Comparison of ENCODE assay signal across 8 mouse cellular contexts in the genomic region with DNA sequence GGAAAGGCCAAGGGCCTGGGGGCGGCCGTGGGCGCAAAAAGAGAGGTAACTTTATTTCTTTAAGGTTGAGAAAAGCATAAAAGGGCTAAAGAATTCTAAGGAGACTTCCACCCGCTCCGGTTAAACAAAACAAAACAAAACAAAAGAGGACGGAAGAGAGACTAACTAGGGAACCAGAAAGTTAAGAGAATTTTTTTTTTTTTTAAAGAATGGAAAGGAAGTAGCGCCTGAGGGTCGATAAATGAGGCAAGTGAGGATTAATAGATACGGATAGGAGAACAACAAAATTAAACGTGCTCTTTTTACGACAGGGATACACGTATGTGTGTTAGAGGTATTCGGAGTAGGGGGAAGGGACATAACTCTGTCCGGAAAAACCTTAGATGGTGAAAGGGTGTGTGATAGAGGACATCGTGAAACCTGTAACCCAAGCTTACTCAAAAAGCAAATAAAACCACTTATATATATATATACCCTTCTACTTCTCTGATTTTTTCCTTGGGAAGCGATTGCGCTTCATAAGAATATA. TPM values are rescaled to one million over a fixed set of nuclear protein-coding genes. Genes with fewer than 3 reads are reported as not detected.
DNase-seq lines count a peak whose midpoint lies in the region; ATAC-seq and TF ChIP-seq lines count a peak whose summit lies in the region.

No protein-coding gene starts in this region.

- H3K27me3 ChIP-seq in heart, embryonic 14.5 days (ENCODE audit: control insufficient read depth, insufficient read depth, low read length) = no peaks in the 10 kb centered on the region
- H3K27me3 ChIP-seq in hindbrain, embryonic 12.5 days = no peaks in the 10 kb centered on the region

- 9% methylated on average over 17 of the region's 17 CpGs for WGBS in heart, embryonic 14.5 days
- WGBS in bone marrow, adult 2 months = 6% methylated on average over 17 of the region's 17 CpGs
- WGBS in hindbrain, embryonic 12.5 days = 9% methylated on average over 17 of the region's 17 CpGs

- peak overlapping the region; percentile 73 for H3K4me2 ChIP-seq in heart, embryonic 14.5 days (ENCODE audit: low read length)
- H3K4me2 ChIP-seq in hindbrain, embryonic 12.5 days (replicated peaks) = peak overlapping the region; percentile 54

- H3K4me3 ChIP-seq in heart, embryonic 14.5 days (ENCODE audit: control insufficient read depth in 1 of 2, insufficient read depth in 1 of 2, low read depth in 1 of 2, low read length in 2 of 2) = peak overlapping the region; percentile 58 to 59
- H3K4me3 ChIP-seq in bone marrow, adult 2 months (replicated peaks; ENCODE audit: control insufficient read depth, low read depth, low read length) = peak overlapping the region; percentile 73
- peak overlapping the region; percentile 67 for H3K4me3 ChIP-seq in hindbrain, embryonic 12.5 days

- no peak for DNase-seq in heart, postnatal 36 days
- DNase-seq in mesoderm, embryonic 11.5 days (ENCODE audit: low read depth, low spot score) = peak; percentile 15
- no peak for DNase-seq in right cerebral cortex, adult 2 months (ENCODE audit: low spot score in 2 of 2)
- DNase-seq in adrenal gland, adult 18-20 months (ENCODE audit: low spot score in 2 of 2) = no peak
- DNase-seq in frontal cortex, adult 2 months (ENCODE audit: extremely low spot score in 1 of 2, low spot score in 1 of 2) = no peak

- ATAC-seq in heart, embryonic 14.5 days (ENCODE audit: insufficient number of reproducible peaks, insufficient read depth, low FRiP score, low read depth) = no peak
- no peak for ATAC-seq in hindbrain, embryonic 12.5 days (ENCODE audit: low FRiP score)

- H3K27ac ChIP-seq in heart, embryonic 14.5 days (replicated peaks in 1 of 2; ENCODE audit: control insufficient read depth in 1 of 2, insufficient read depth in 1 of 2, low read depth in 2 of 2, low read length in 2 of 2) = peak overlapping the region; percentile 69 to 86
- peak overlapping the region; percentile 60 for H3K27ac ChIP-seq in bone marrow, adult 2 months (ENCODE audit: control insufficient read depth, insufficient read depth, low read depth, low read length, poor library complexity)
- peak overlapping the region; percentile 80 for H3K27ac ChIP-seq in hindbrain, embryonic 12.5 days

- H3K9me3 ChIP-seq in heart, embryonic 14.5 days (ENCODE audit: control insufficient read depth, low read length) = no peaks in the 10 kb centered on the region
- H3K9me3 ChIP-seq in hindbrain, embryonic 12.5 days (replicated peaks) = no peaks in the 10 kb centered on the region

- H3K9ac ChIP-seq in heart, embryonic 14.5 days (ENCODE audit: low read length) = peak overlapping the region; percentile 75
- H3K9ac ChIP-seq in hindbrain, embryonic 12.5 days = peak overlapping the region; percentile 59

- TF ChIP-seq CTCF in bone marrow, adult 2 months (IDR thresholded peaks at IDR 0.05; ENCODE audit: control insufficient read depth, insufficient read depth, low read length) = no peak

- intact Hi-C loops in heart, postnatal 36 days (cut with DNase I) = no loop called here

- peaks cover 32% of the 10 kb centered on the region for H3K36me3 ChIP-seq in heart, embryonic 14.5 days (ENCODE audit: control insufficient read depth, insufficient read depth, low read length)
- H3K36me3 ChIP-seq in hindbrain, embryonic 12.5 days = peaks cover 14% of the 10 kb centered on the region

- H3K4me1 ChIP-seq in heart, embryonic 14.5 days (ENCODE audit: control insufficient read depth in 2 of 2, insufficient read depth in 2 of 2, low read length in 2 of 2) = peaks cover 0 to 15% of the 10 kb centered on the region in 2 experiments; a peak in 3 of 4 replicates
- H3K4me1 ChIP-seq in bone marrow, adult 2 months (ENCODE audit: control insufficient read depth, insufficient read depth, low read length) = no peaks in the 10 kb centered on the region; the same call in 1 of the 2 replicates
- H3K4me1 ChIP-seq in hindbrain, embryonic 12.5 days = peaks cover 25% of the 10 kb centered on the region

- no peak for TF ChIP-seq POLR2A in bone marrow, adult 2 months (IDR thresholded peaks at IDR 0.05; ENCODE audit: borderline replicate concordance, control insufficient read depth, low read depth, low read length)

RNA-seq across cellular contexts. Expression of a gene that starts 0.4 kb away (rescaled TPM):
- 54.7 and 57.5 TPM in 2 replicates for polyA plus RNA-seq in heart, embryonic 14.5 days (2014; fragmentation: Nextera tagmentation; extraction: Ambion mirVana)
- total RNA-seq in heart, postnatal 36 days (2021) = 10 to 100 TPM; 35.6 to 37.2 TPM
- polyA plus RNA-seq in bone marrow, adult 2 months (2011; ENCODE audit: insufficient read depth, insufficient read length, low replicate concordance, missing spikeins) = 19.5 and 23.6 TPM in 2 replicates
- polyA plus RNA-seq in hindbrain, embryonic 12.5 days (2016; fragmentation: Nextera tagmentation; extraction: Ambion mirVana) = 102 and 111 TPM in 2 replicates
- 10 to 100 TPM; 74.6 to 77.5 TPM for total RNA-seq in adrenal gland, adult 18-20 months (2021)
- polyA plus RNA-seq in frontal cortex, adult 2 months (2012; rRNA removed) = 226 and 284 TPM in 2 replicates

RNA-seq across cellular contexts. Expression of a gene that starts 0.5 kb away (rescaled TPM):
- 16.7 and 19.3 TPM in 2 replicates for polyA plus RNA-seq in heart, embryonic 14.5 days (2014; fragmentation: Nextera tagmentation; extraction: Ambion mirVana)
- 1 to 10 TPM; 7.8 to 9.5 TPM for total RNA-seq in heart, postnatal 36 days (2021)
- polyA plus RNA-seq in bone marrow, adult 2 months (2011; ENCODE audit: insufficient read depth, insufficient read length, low replicate concordance, missing spikeins) = 18.1 and 24.7 TPM in 2 replicates
- polyA plus RNA-seq in hindbrain, embryonic 12.5 days (2016; fragmentation: Nextera tagmentation; extraction: Ambion mirVana) = 33.2 and 37.4 TPM in 2 replicates
- total RNA-seq in adrenal gland, adult 18-20 months (2021) = 10 to 100 TPM; 17.4 to 20.2 TPM
- polyA plus RNA-seq in frontal cortex, adult 2 months (2012; rRNA removed) = 18.0 and 20.8 TPM in 2 replicates
